In the genomic region with DNA sequence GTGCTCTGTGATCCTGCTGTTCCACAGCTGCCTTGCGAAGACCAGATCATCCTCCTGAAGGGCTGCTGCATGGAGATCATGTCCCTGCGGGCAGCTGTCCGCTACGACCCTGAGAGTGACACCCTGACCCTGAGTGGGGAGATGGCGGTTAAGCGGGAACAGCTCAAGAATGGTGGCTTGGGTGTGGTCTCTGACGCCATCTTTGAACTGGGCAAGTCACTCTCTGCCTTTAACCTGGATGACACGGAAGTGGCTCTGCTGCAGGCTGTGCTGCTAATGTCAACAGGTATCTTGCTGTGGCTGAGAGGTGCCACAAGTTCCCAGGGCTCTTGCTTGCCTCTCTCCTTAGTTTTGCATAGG, we compare ENCODE assay signal across 12 mouse cellular contexts. TPM values are rescaled to one million over a fixed set of nuclear protein-coding genes. Genes with fewer than 3 reads are reported as not detected.
DNase-seq lines count a peak whose midpoint lies in the region; ATAC-seq lines count a peak whose summit lies in the region.
"Had no signal": no experiment of that assay in that cellular context is flagged by ENCODE, and none has a peak within 500 bp of the region (broad histone marks: within the 10 kb centered on the region; RNA-seq: fewer than 3 reads in every experiment).

No protein-coding gene starts in this region.

- 85% methylated on average over 8 of the region's 8 CpGs for WGBS in embryonic facial prominence, embryonic 12.5 days
- WGBS in embryonic facial prominence, embryonic 10.5 days = 84% methylated on average over 8 of the region's 8 CpGs
- WGBS in intestine, embryonic 15.5 days = 86% methylated on average over 8 of the region's 8 CpGs
- 85% methylated on average over 8 of the region's 8 CpGs for WGBS in intestine, embryonic 16.5 days
- WGBS in stomach, embryonic 15.5 days = 87% methylated on average over 8 of the region's 8 CpGs

- H3K4me3 ChIP-seq in embryonic facial prominence, embryonic 12.5 days = no peak overlapping the region
- H3K4me3 ChIP-seq in embryonic facial prominence, embryonic 10.5 days = no peak overlapping the region
- no peak overlapping the region for H3K4me3 ChIP-seq in intestine, embryonic 15.5 days (replicated peaks)
- H3K4me3 ChIP-seq in intestine, embryonic 16.5 days (ENCODE audit: low read length) = no peak overlapping the region
- H3K4me3 ChIP-seq in megakaryocyte, embryonic 14.5 days (replicated peaks) = peak overlapping the region; percentile 28
- H3K4me3 ChIP-seq in stomach, embryonic 15.5 days (replicated peaks) = no peak overlapping the region
- H3K4me3 ChIP-seq: forebrain, embryonic 10.5 days had no signal

- DNase-seq in embryonic facial prominence, embryonic 10.5 days (ENCODE audit: low spot score) = no peak
- no peak for DNase-seq in urinary bladder, postnatal 10 days (ENCODE audit: low spot score)
- DNase-seq: cerebellum, adult 9-10 months; heart, postnatal 14 days; right cerebral cortex, adult 18-20 months had no signal

- H3K27ac ChIP-seq in embryonic facial prominence, embryonic 12.5 days = peak overlapping the region; percentile 36; the same call in 1 of the 2 replicates
- no peak overlapping the region for H3K27ac ChIP-seq in embryonic facial prominence, embryonic 10.5 days (replicated peaks)
- no peak overlapping the region for H3K27ac ChIP-seq in intestine, embryonic 15.5 days
- H3K27ac ChIP-seq in intestine, embryonic 16.5 days (ENCODE audit: low read length) = no peak overlapping the region
- H3K27ac ChIP-seq in stomach, embryonic 15.5 days = peak overlapping the region; percentile 83
- H3K27ac ChIP-seq: forebrain, embryonic 10.5 days had no signal

- no peak overlapping the region for H3K9ac ChIP-seq in embryonic facial prominence, embryonic 12.5 days
- no peak overlapping the region for H3K9ac ChIP-seq in intestine, embryonic 15.5 days
- H3K9ac ChIP-seq in intestine, embryonic 16.5 days (ENCODE audit: low read depth, low read length) = no peak overlapping the region
- no peak overlapping the region for H3K9ac ChIP-seq in stomach, embryonic 15.5 days

- no peak for ATAC-seq in embryonic facial prominence, embryonic 12.5 days (ENCODE audit: insufficient number of reproducible peaks, insufficient read depth, low FRiP score, low TSS enrichment)
- ATAC-seq in intestine, embryonic 15.5 days = 0 out of 2 replicates have a peak, but pooled peaks have one; percentile 1
- ATAC-seq in intestine, embryonic 16.5 days = no peak; the same call in 1 of the 2 replicates
- no peak for ATAC-seq in megakaryocyte, adult 5-6 weeks (ENCODE audit: poor library complexity, severe bottlenecking)
- ATAC-seq in stomach, embryonic 15.5 days (ENCODE audit: insufficient read depth, low FRiP score, low read depth) = no peak

- no peak overlapping the region for H3K4me2 ChIP-seq in embryonic facial prominence, embryonic 12.5 days (replicated peaks)
- H3K4me2 ChIP-seq in intestine, embryonic 15.5 days (replicated peaks) = no peak overlapping the region
- no peak overlapping the region for H3K4me2 ChIP-seq in intestine, embryonic 16.5 days (ENCODE audit: low read depth, low read length)
- no peak overlapping the region for H3K4me2 ChIP-seq in stomach, embryonic 15.5 days

- H3K36me3 ChIP-seq in embryonic facial prominence, embryonic 12.5 days = peaks cover 44% of the 10 kb centered on the region
- peaks cover 60% of the 10 kb centered on the region for H3K36me3 ChIP-seq in embryonic facial prominence, embryonic 10.5 days (replicated peaks)
- H3K36me3 ChIP-seq in intestine, embryonic 15.5 days = peaks cover 37% of the 10 kb centered on the region
- H3K36me3 ChIP-seq in intestine, embryonic 16.5 days (ENCODE audit: control insufficient read depth, insufficient read depth, low read length) = peaks cover 12% of the 10 kb centered on the region
- peaks cover 87% of the 10 kb centered on the region for H3K36me3 ChIP-seq in megakaryocyte, embryonic 14.5 days (replicated peaks; ENCODE audit: low read length)
- peaks cover 48% of the 10 kb centered on the region for H3K36me3 ChIP-seq in stomach, embryonic 15.5 days

- peaks cover 34% of the 10 kb centered on the region for H3K4me1 ChIP-seq in embryonic facial prominence, embryonic 12.5 days
- peaks cover 53% of the 10 kb centered on the region for H3K4me1 ChIP-seq in embryonic facial prominence, embryonic 10.5 days
- peaks cover 40% of the 10 kb centered on the region for H3K4me1 ChIP-seq in intestine, embryonic 15.5 days (replicated peaks)
- H3K4me1 ChIP-seq in intestine, embryonic 16.5 days (ENCODE audit: control insufficient read depth, insufficient read depth, low read length) = peaks cover 33% of the 10 kb centered on the region
- H3K4me1 ChIP-seq in megakaryocyte, embryonic 14.5 days = peaks cover 66% of the 10 kb centered on the region
- H3K4me1 ChIP-seq in stomach, embryonic 15.5 days = peaks cover 45% of the 10 kb centered on the region

- no peaks in the 10 kb centered on the region for H3K9me3 ChIP-seq in embryonic facial prominence, embryonic 12.5 days
- no peaks in the 10 kb centered on the region for H3K9me3 ChIP-seq in embryonic facial prominence, embryonic 10.5 days
- no peaks in the 10 kb centered on the region for H3K9me3 ChIP-seq in intestine, embryonic 15.5 days
- no peaks in the 10 kb centered on the region for H3K9me3 ChIP-seq in intestine, embryonic 16.5 days (ENCODE audit: control insufficient read depth, low read length)
- H3K9me3 ChIP-seq in megakaryocyte, embryonic 14.5 days = no peaks in the 10 kb centered on the region; the same call in 1 of the 2 replicates
- no peaks in the 10 kb centered on the region for H3K9me3 ChIP-seq in stomach, embryonic 15.5 days
- H3K9me3 ChIP-seq: forebrain, embryonic 10.5 days had no signal

- H3K27me3 ChIP-seq in embryonic facial prominence, embryonic 12.5 days = no peaks in the 10 kb centered on the region
- H3K27me3 ChIP-seq in embryonic facial prominence, embryonic 10.5 days (replicated peaks; ENCODE audit: low read depth, poor library complexity, severe bottlenecking) = peaks cover 4% of the 10 kb centered on the region; the same call in 1 of the 2 replicates
- H3K27me3 ChIP-seq in intestine, embryonic 15.5 days (replicated peaks) = no peaks in the 10 kb centered on the region
- H3K27me3 ChIP-seq in intestine, embryonic 16.5 days (replicated peaks; ENCODE audit: control insufficient read depth, insufficient read depth, low read length) = no peaks in the 10 kb centered on the region
- no peaks in the 10 kb centered on the region for H3K27me3 ChIP-seq in megakaryocyte, embryonic 14.5 days (replicated peaks)
- no peaks in the 10 kb centered on the region for H3K27me3 ChIP-seq in stomach, embryonic 15.5 days (replicated peaks)

RNA-seq across cellular contexts. Expression of a gene that starts 11.7 kb away (rescaled TPM):
- polyA plus RNA-seq in embryonic facial prominence, embryonic 12.5 days (2016; fragmentation: Nextera tagmentation; extraction: Ambion mirVana) = 1.6 and 1.7 TPM in 2 replicates
- 1.1 and 1.8 TPM in 2 replicates for polyA plus RNA-seq in embryonic facial prominence, embryonic 10.5 days (2016; fragmentation: Nextera tagmentation; extraction: Ambion mirVana)
- 2.6 and 2.7 TPM in 2 replicates for polyA plus RNA-seq in intestine, embryonic 15.5 days (2015; fragmentation: Nextera tagmentation; extraction: Ambion mirVana)
- 2.3 and 2.7 TPM in 2 replicates for polyA plus RNA-seq in intestine, embryonic 16.5 days (2015; fragmentation: Nextera tagmentation; extraction: Ambion mirVana)
- polyA plus RNA-seq in megakaryocyte, embryonic 14.5 days (2012; ENCODE audit: insufficient read depth, low replicate concordance) = 5.6 and 22.1 TPM in 2 replicates
- 0.11 and 0.25 TPM in 2 replicates for total RNA-seq in megakaryocyte, adult 5-6 weeks (2015)
- 0.12 and 0.37 TPM in 2 replicates for total RNA-seq in megakaryocyte, adult 5-6 weeks (2017)
- polyA plus RNA-seq in stomach, embryonic 15.5 days (2015; fragmentation: Nextera tagmentation; extraction: Ambion mirVana) = 2.4 and 2.5 TPM in 2 replicates

RNA-seq across cellular contexts. Expression of a gene that starts 23.0 kb away (rescaled TPM):
- 29.1 and 34.3 TPM in 2 replicates for polyA plus RNA-seq in embryonic facial prominence, embryonic 12.5 days (2016; fragmentation: Nextera tagmentation; extraction: Ambion mirVana)
- polyA plus RNA-seq in embryonic facial prominence, embryonic 10.5 days (2016; fragmentation: Nextera tagmentation; extraction: Ambion mirVana) = 8.8 and 9.1 TPM in 2 replicates
- polyA plus RNA-seq in intestine, embryonic 15.5 days (2015; fragmentation: Nextera tagmentation; extraction: Ambion mirVana) = 42.7 and 45.5 TPM in 2 replicates
- 41.5 and 42.0 TPM in 2 replicates for polyA plus RNA-seq in intestine, embryonic 16.5 days (2015; fragmentation: Nextera tagmentation; extraction: Ambion mirVana)
- polyA plus RNA-seq in megakaryocyte, embryonic 14.5 days (2012; ENCODE audit: insufficient read depth, low replicate concordance) = 37.6 and 38.9 TPM in 2 replicates
- 10.0 and 11.6 TPM in 2 replicates for total RNA-seq in megakaryocyte, adult 5-6 weeks (2015)
- 8.0 and 9.0 TPM in 2 replicates for total RNA-seq in megakaryocyte, adult 5-6 weeks (2017)
- 42.7 and 44.7 TPM in 2 replicates for polyA plus RNA-seq in stomach, embryonic 15.5 days (2015; fragmentation: Nextera tagmentation; extraction: Ambion mirVana)

RNA-seq across cellular contexts. Expression of a gene that starts 31.8 kb away (rescaled TPM):
- 35.2 and 35.6 TPM in 2 replicates for polyA plus RNA-seq in embryonic facial prominence, embryonic 12.5 days (2016; fragmentation: Nextera tagmentation; extraction: Ambion mirVana)
- 23.4 and 23.5 TPM in 2 replicates for polyA plus RNA-seq in embryonic facial prominence, embryonic 10.5 days (2016; fragmentation: Nextera tagmentation; extraction: Ambion mirVana)
- polyA plus RNA-seq in intestine, embryonic 15.5 days (2015; fragmentation: Nextera tagmentation; extraction: Ambion mirVana) = 18.9 and 19.7 TPM in 2 replicates
- 13.5 and 14.5 TPM in 2 replicates for polyA plus RNA-seq in intestine, embryonic 16.5 days (2015; fragmentation: Nextera tagmentation; extraction: Ambion mirVana)
- 30.0 and 46.8 TPM in 2 replicates for polyA plus RNA-seq in megakaryocyte, embryonic 14.5 days (2012; ENCODE audit: insufficient read depth, low replicate concordance)
- 73.7 and 74.9 TPM in 2 replicates for total RNA-seq in megakaryocyte, adult 5-6 weeks (2015)
- total RNA-seq in megakaryocyte, adult 5-6 weeks (2017) = 111 and 119 TPM in 2 replicates
- polyA plus RNA-seq in stomach, embryonic 15.5 days (2015; fragmentation: Nextera tagmentation; extraction: Ambion mirVana) = 23.0 and 23.6 TPM in 2 replicates

RNA-seq across cellular contexts. Expression of a gene that starts 34.2 kb away (rescaled TPM):
- polyA plus RNA-seq in embryonic facial prominence, embryonic 12.5 days (2016; fragmentation: Nextera tagmentation; extraction: Ambion mirVana) = 70.4 and 73.6 TPM in 2 replicates
- polyA plus RNA-seq in embryonic facial prominence, embryonic 10.5 days (2016; fragmentation: Nextera tagmentation; extraction: Ambion mirVana) = 73.9 and 78.1 TPM in 2 replicates
- polyA plus RNA-seq in intestine, embryonic 15.5 days (2015; fragmentation: Nextera tagmentation; extraction: Ambion mirVana) = 39.6 and 42.5 TPM in 2 replicates
- 36.8 and 38.5 TPM in 2 replicates for polyA plus RNA-seq in intestine, embryonic 16.5 days (2015; fragmentation: Nextera tagmentation; extraction: Ambion mirVana)
- polyA plus RNA-seq in megakaryocyte, embryonic 14.5 days (2012; ENCODE audit: insufficient read depth, low replicate concordance) = 40.2 and 55.7 TPM in 2 replicates
- 17.9 and 21.5 TPM in 2 replicates for total RNA-seq in megakaryocyte, adult 5-6 weeks (2015)
- 22.6 and 31.3 TPM in 2 replicates for total RNA-seq in megakaryocyte, adult 5-6 weeks (2017)
- polyA plus RNA-seq in stomach, embryonic 15.5 days (2015; fragmentation: Nextera tagmentation; extraction: Ambion mirVana) = 36.4 and 39.7 TPM in 2 replicates

RNA-seq across cellular contexts. Expression of a gene that starts 41.2 kb away (rescaled TPM):
- polyA plus RNA-seq in embryonic facial prominence, embryonic 12.5 days (2016; fragmentation: Nextera tagmentation; extraction: Ambion mirVana) = 53.9 and 54.0 TPM in 2 replicates
- 47.5 and 48.3 TPM in 2 replicates for polyA plus RNA-seq in embryonic facial prominence, embryonic 10.5 days (2016; fragmentation: Nextera tagmentation; extraction: Ambion mirVana)
- 28.2 and 29.8 TPM in 2 replicates for polyA plus RNA-seq in intestine, embryonic 15.5 days (2015; fragmentation: Nextera tagmentation; extraction: Ambion mirVana)
- 23.1 and 24.3 TPM in 2 replicates for polyA plus RNA-seq in intestine, embryonic 16.5 days (2015; fragmentation: Nextera tagmentation; extraction: Ambion mirVana)
- 10.6 and 13.2 TPM in 2 replicates for polyA plus RNA-seq in megakaryocyte, embryonic 14.5 days (2012; ENCODE audit: insufficient read depth, low replicate concordance)
- 35.6 and 39.9 TPM in 2 replicates for total RNA-seq in megakaryocyte, adult 5-6 weeks (2015)
- total RNA-seq in megakaryocyte, adult 5-6 weeks (2017) = 32.1 and 33.2 TPM in 2 replicates
- 31.7 and 35.3 TPM in 2 replicates for polyA plus RNA-seq in stomach, embryonic 15.5 days (2015; fragmentation: Nextera tagmentation; extraction: Ambion mirVana)

Comparison
In these comparisons a context has a peak if more than half of its experiments do, and no peak if none do; other contexts are left out.
1. H3K27ac ChIP-seq: peak in embryonic facial prominence, embryonic 12.5 days (single experiment) and stomach, embryonic 15.5 days (single experiment); none in embryonic facial prominence, embryonic 10.5 days (single experiment), intestine, embryonic 15.5 days (single experiment) and intestine, embryonic 16.5 days (single experiment).